Mouse (Mus musculus) testis, adult 2 months (tissue): ENCODE results near the gene Clp1.

Experiments used
- CTCF ChIP-seq: fragments of 200-500 bp; IDR thresholded peaks from 2 replicates; pipeline ENCODE4 v1.5.1; 2012; ENCODE audit warnings: low read depth, mild to moderate bottlenecking, inconsistent platforms, low read length, moderate library complexity; ENCODE audit not compliant: control insufficient read depth, insufficient read depth, insufficient replicate concordance
- POLR2A ChIP-seq: fragments of 200-500 bp; IDR thresholded peaks from 2 replicates; pipeline ENCODE4 v1.6.1; 2012; ENCODE audit warnings: low read depth, mild to moderate bottlenecking, inconsistent platforms, low read length, moderate library complexity; ENCODE audit not compliant: control insufficient read depth

DNA sequence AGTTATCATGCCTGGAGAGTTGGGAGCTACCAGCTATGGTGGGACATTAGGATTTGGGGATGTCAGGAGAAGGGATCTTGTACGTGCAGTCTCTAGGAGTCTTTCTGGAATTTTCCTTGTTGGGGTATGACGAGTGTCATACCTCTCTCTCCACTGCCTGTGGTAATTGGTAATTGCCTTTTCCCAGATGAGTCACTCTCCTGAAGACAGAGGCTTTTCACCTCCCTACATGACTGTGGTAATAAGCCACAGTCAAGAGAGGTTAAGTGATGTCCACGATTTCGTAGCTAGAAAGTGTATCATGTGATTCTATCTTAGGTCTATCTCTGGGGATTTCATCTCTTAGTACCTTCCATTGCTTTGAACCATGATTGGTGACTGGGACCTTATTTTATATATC lies 45.3 kb upstream of the Clp1 start:
- no peak for TF ChIP-seq CTCF
- TF ChIP-seq POLR2A = no peak
